Mouse (Mus musculus) c-Kit-positive CD71-positive TER-119-positive erythroid progenitor cells, embryonic 14.5 days (primary cell): ENCODE measurements around the gene Gcnt7.

Experiments
- DNase-seq: peaks from one replicate; pipeline ENCODE4 v3.0.0-alpha.2; 2013; ENCODE audit warnings: low spot score

The Gcnt7 gene

GRCm38 (mm10) chr2:172458496-172458895 lies at the start of gene Gcnt7:
Gene Gcnt7 (minus strand): TSS chr2:172458596.
- no peak for DNase-seq

GRCm38 (mm10) chr2:172506121-172506520 lies 47.7 kb upstream of the Gcnt7 start:
- DNase-seq, result no peak

- no peak for DNase-seq
These were observed 43.8 kb upstream of the Gcnt7 start for GRCm38 (mm10) chr2:172502168-172502567.

GRCm38 (mm10) chr2:172501341-172501740 lies 42.9 kb upstream of the Gcnt7 start:
- DNase-seq, result peak; percentile 33

GRCm38 (mm10) chr2:172500752-172501316 lies 42.4 kb upstream of the Gcnt7 start:
- peak; percentile 8 for DNase-seq

- DNase-seq, result no peak
These were observed 40.4 kb upstream of the Gcnt7 start for GRCm38 (mm10) chr2:172498823-172499222.

GRCm38 (mm10) chr2:172496736-172497345 lies 38.4 kb upstream of the Gcnt7 start:
- no peak for DNase-seq

- no peak for DNase-seq
These were observed 26.4 kb upstream of the Gcnt7 start for GRCm38 (mm10) chr2:172484696-172485370.

GRCm38 (mm10) chr2:172483766-172484413 lies 25.5 kb upstream of the Gcnt7 start:
- DNase-seq, result no peak

GRCm38 (mm10) chr2:172481654-172482385 lies 23.4 kb upstream of the Gcnt7 start:
- no peak for DNase-seq

GRCm38 (mm10) chr2:172480296-172480695 lies 21.9 kb upstream of the Gcnt7 start:
- DNase-seq, result no peak

- peak; percentile 39 for DNase-seq
These were observed 19.5 kb upstream of the Gcnt7 start for GRCm38 (mm10) chr2:172477860-172478259.

GRCm38 (mm10) chr2:172477350-172477749 lies 19.0 kb upstream of the Gcnt7 start:
- no peak for DNase-seq

- DNase-seq, result no peak
These were observed 18.4 kb upstream of the Gcnt7 start for GRCm38 (mm10) chr2:172476707-172477260.

GRCm38 (mm10) chr2:172474970-172475369 lies 16.6 kb upstream of the Gcnt7 start:
- DNase-seq, result peak; percentile 19

GRCm38 (mm10) chr2:172473591-172473990 lies 15.2 kb upstream of the Gcnt7 start:
- no peak for DNase-seq

GRCm38 (mm10) chr2:172472318-172472717 lies 13.9 kb upstream of the Gcnt7 start, which contains the start of gene Fam209:
Gene Fam209 (plus strand): TSS chr2:172472520.
- DNase-seq, result no peak

- no peak for DNase-seq
These were observed 10.0 kb upstream of the Gcnt7 start for GRCm38 (mm10) chr2:172468346-172468819.

GRCm38 (mm10) chr2:172467206-172467605 lies 8.8 kb upstream of the Gcnt7 start:
- DNase-seq, result no peak

- DNase-seq, result no peak
These were observed 8.2 kb upstream of the Gcnt7 start for GRCm38 (mm10) chr2:172466427-172467132.

- no peak for DNase-seq
These were observed 4.4 kb upstream of the Gcnt7 start for GRCm38 (mm10) chr2:172462813-172463212.
